Mouse (Mus musculus): Measurements from ENCODE around the gene Aff4. TPM values are rescaled to one million over a fixed set of nuclear protein-coding genes. Genes with fewer than 3 reads are reported as not detected.

Aff4 gene
- total RNA-seq (2021) (10 to 100 TPM; 77.3 to 80.0 TPM), polyA plus RNA-seq (2012; rRNA removed) (13.7 and 29.5 TPM in 2 replicates)
- long read RNA-seq, full-length matches to known transcripts = 2 of 8 reads
- long read RNA-seq, partial matches to known transcripts = 1 of 8 reads
- long read RNA-seq, other reads (novel, unspliced or antisense) = 5 of 8 reads

DNA sequence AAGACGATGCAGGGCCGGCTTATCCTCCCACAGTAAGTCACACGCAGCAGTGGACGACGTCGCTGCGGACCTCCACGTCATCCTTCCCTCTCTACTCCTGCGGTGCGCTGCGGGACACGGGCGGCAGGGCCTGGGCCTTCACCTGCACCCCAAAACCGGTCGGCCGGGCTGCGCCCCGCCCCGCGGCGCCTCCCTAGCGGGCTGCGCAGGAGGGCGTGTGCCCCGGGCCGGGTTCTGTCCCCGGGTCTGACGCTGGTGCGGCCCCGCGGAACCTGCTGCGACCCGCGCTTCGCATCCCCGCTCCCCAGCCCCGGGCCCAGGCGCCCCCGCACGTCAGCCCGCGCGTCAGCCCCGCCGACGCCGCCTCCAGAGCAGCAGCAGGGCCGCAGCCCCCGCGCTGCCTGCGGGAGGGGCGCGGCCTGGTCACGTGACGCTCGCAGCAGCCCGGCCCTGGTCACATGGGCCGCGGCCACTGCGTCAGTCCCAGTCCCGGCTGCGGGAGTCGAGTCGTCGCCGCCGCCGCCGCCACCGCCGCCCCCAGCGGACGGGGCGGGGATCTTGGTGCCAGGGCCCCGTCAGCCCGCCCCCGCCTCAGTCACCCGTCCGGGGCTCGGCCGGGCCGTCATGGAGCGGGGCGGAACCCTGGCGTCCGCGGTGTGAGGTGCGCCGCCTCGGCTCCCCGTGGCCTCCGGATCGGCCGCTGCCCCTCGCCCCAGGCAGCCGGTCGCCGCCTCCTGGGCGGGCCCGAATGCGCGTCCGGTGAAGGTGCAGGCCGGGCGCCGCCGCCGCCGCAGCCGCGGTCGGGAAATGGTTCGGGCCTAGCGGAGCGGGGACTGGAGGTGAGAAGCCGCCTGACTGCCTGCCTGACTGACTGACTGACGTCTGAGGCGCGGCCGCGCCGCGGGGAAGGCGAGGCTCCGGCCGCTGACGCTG lies at the start of gene Aff4:
Aff4 (plus strand) TSS at position 543 of the 933 bp plus-strand sequence.
- intact Hi-C loops (cut with DNase I) = loop anchor here (1.0 kb wide), 2 partner anchors 26 to 50 kb away; partner anchors contain the start of genes Hspa4 and Zcchc10

DNA sequence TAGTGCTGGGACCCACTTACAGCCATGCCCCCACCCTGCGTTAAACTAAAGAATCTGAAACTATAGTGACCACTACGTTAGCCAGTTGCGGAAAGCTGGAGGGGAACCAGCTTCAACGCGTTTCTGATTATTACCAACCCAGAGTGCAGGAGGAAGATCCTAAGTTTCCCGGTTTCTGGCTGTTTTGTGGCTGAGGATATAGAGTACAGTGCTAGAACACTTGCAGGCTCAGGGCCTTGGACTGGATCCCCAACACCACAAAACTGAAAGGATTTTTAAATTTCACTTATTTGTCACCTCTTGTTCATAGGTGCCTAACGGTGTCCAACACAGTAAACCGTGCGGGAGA lies 49.5 kb upstream of the Aff4 start:
- intact Hi-C loops (cut with DNase I) = no loop called here
- no peak for TF ChIP-seq EP300 (IDR thresholded peaks at IDR 0.05; ENCODE audit: insufficient read depth, low read depth, low read length)

More for the DNA sequence above, at the start of gene Aff4:
- no peaks in the 10 kb centered on the region for H3K27me3 ChIP-seq (ENCODE audit: control insufficient read depth, insufficient read depth, low read length)
- H3K27ac ChIP-seq = peak within 1 kb of the TSS; percentile 98
- peak within 1 kb of the TSS; percentile 65 for H3K4me3 ChIP-seq
- under 1% methylated on average over 126 of the region's 127 CpGs for WGBS
- peaks cover 14% of the 10 kb centered on the region for H3K36me3 ChIP-seq (ENCODE audit: control insufficient read depth, insufficient read depth, low read length)
- peaks cover 1% of the 10 kb centered on the region; the same call in 1 of the 2 replicates for H3K79me2 ChIP-seq (replicated peaks; ENCODE audit: control insufficient read depth, insufficient read depth, low read length)
- H3K4me1 ChIP-seq (ENCODE audit: control insufficient read depth, insufficient read depth, low read length) = peaks cover 1% of the 10 kb centered on the region; the same call in 1 of the 2 replicates
- peak within 1 kb of the TSS; percentile 99 for H3K9ac ChIP-seq (ENCODE audit: low read depth, low read length)
- TF ChIP-seq EP300 (IDR thresholded peaks at IDR 0.05; ENCODE audit: insufficient read depth, low read depth, low read length) (no peak), POLR2A (IDR thresholded peaks at IDR 0.05; ENCODE audit: insufficient read depth, low read depth, low read length) (peak; percentile 43), CTCF (IDR thresholded peaks at IDR 0.05) (peak; percentile 49)
- peak; percentile 92 to 97 for DNase-seq

DNA sequence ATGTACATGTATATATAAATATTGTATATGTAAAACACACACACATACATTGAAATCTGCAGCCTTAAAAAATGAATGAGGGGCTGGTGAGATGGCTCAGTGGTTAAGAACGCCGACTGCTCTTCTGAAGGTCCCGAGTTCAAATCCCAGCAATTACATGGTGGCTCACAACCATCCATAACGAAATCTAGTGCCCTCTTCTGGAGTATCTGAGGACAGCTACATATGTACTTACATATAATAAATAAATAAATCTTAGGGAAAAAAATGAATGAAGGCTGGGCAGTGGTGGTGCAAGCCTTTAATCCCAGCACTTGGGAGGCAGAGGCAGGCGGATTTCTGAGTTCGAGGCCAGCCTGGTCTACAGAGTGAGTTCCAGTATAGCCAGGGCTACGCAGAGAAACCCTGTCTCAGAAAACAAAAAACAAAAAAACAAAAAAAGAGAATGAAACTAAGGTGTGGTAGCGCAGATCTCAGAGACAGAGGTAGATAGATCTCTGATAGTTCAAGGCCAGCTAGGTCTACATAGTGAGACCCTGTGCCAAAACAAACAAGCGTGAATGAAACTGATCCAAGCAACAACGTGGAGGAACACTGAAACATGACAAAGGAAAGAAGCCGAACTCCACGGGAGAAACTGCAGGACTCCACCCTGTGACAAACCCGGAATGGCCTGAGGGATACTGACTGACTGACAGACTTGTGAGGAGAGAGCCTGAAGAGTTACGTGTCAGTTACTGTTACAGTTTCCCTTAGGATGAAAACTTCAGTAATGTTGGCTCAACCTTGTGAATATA lies 46.4 kb upstream of the Aff4 start:
- 84% methylated on average over 14 of the region's 14 CpGs for WGBS
- intact Hi-C loops (cut with DNase I) = no loop called here
- TF ChIP-seq POLR2A (IDR thresholded peaks at IDR 0.05; ENCODE audit: insufficient read depth, low read depth, low read length) (no peak), CTCF (IDR thresholded peaks at IDR 0.05) (no peak; the same call in 1 of the 2 replicates), EP300 (IDR thresholded peaks at IDR 0.05; ENCODE audit: insufficient read depth, low read depth, low read length) (no peak)
- Histone ChIP-seq H3K9ac (ENCODE audit: low read depth, low read length) (no peak overlapping the region), H3K4me1 (ENCODE audit: control insufficient read depth, insufficient read depth, low read length) (peaks cover 17% of the 10 kb centered on the region), H3K79me2 (replicated peaks; ENCODE audit: control insufficient read depth, insufficient read depth, low read length) (no peaks in the 10 kb centered on the region), H3K27ac (no peak overlapping the region), H3K27me3 (ENCODE audit: control insufficient read depth, insufficient read depth, low read length) (no peaks in the 10 kb centered on the region), H3K4me3 (no peak overlapping the region), H3K36me3 (ENCODE audit: control insufficient read depth, insufficient read depth, low read length) (peaks cover 12% of the 10 kb centered on the region)
- DNase-seq = no peak

More for the DNA sequence above, 49.5 kb upstream of the Aff4 start:
- Histone ChIP-seq H3K4me1 (ENCODE audit: control insufficient read depth, insufficient read depth, low read length) (peaks cover 8% of the 10 kb centered on the region), H3K9ac (ENCODE audit: low read depth, low read length) (peak overlapping the region; percentile 70), H3K79me2 (replicated peaks; ENCODE audit: control insufficient read depth, insufficient read depth, low read length) (peaks cover 2% of the 10 kb centered on the region), H3K36me3 (ENCODE audit: control insufficient read depth, insufficient read depth, low read length) (peaks cover 25% of the 10 kb centered on the region), H3K4me3 (peak overlapping the region; percentile 74), H3K27me3 (ENCODE audit: control insufficient read depth, insufficient read depth, low read length) (no peaks in the 10 kb centered on the region), H3K27ac (peak overlapping the region; percentile 93)
- WGBS = 43% methylated on average over 9 of the region's 9 CpGs
- DNase-seq = no peak

DNA sequence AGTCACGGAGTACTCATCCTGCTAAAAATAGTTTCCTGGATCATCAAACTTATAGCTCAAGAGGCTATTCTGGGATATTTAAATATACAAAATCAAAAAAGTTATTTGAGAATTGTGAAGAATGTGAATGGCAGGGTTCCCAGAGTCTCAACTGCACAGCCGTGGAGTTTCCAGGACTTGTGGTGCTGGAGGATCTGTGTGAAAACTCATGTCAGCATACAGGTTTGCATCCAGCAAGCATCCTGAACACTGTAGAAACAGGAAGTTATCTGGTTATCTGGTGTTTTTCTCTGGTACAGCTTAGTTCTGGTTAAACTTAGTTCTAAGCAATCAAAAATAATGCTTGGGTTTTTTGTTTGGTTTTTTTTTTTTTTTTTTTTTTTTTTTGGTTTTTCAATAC lies 43.7 kb upstream of the Aff4 start:
- no peak for TF ChIP-seq CTCF (IDR thresholded peaks at IDR 0.05)
- TF ChIP-seq POLR2A (IDR thresholded peaks at IDR 0.05; ENCODE audit: insufficient read depth, low read depth, low read length) = no peak
- no peak for TF ChIP-seq EP300 (IDR thresholded peaks at IDR 0.05; ENCODE audit: insufficient read depth, low read depth, low read length)
- Histone ChIP-seq H3K9ac (ENCODE audit: low read depth, low read length) (no peak overlapping the region), H3K4me1 (ENCODE audit: control insufficient read depth, insufficient read depth, low read length) (peaks cover 13% of the 10 kb centered on the region), H3K27me3 (ENCODE audit: control insufficient read depth, insufficient read depth, low read length) (no peaks in the 10 kb centered on the region), H3K27ac (peak overlapping the region; percentile 96), H3K79me2 (replicated peaks; ENCODE audit: control insufficient read depth, insufficient read depth, low read length) (no peaks in the 10 kb centered on the region), H3K36me3 (ENCODE audit: control insufficient read depth, insufficient read depth, low read length) (peaks cover 12% of the 10 kb centered on the region), H3K4me3 (no peak overlapping the region)
- DNase-seq = no peak
- 15% methylated on average over 2 of the region's 2 CpGs for WGBS
- intact Hi-C loops (cut with DNase I) = no loop called here

DNA sequence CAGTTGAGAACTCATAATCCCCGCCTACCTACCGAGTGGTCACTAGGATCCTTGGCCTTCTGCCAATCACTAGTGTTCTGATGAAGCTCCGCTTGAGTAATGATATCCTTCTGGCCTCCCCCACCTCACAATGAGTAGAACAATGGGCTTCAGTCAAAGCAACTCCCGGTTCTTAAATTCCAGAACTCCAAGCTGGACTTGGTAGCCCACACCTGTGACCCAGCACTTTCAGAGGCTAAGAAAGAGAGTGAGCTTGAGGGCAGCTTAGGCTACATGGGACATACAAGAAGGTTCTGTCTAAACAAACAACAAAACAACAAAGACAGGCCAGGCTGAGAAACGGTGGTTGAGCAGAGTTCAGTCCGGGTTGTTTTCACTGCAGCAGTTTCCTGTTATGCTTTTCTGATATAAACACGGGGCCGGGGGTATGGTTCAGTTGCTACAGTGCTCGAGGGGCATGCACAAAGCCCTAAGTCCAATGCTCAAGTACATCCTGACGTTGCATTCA lies 43.0 kb upstream of the Aff4 start:
- intact Hi-C loops (cut with DNase I) = no loop called here
- peak; percentile 29 to 36 for DNase-seq
- 24% methylated on average over 10 of the region's 10 CpGs for whole genome bisulfite sequencing
- no peak overlapping the region; the same call in 1 of the 2 replicates for H3K9ac ChIP-seq (ENCODE audit: low read depth, low read length)
- H3K27ac ChIP-seq = peak overlapping the region; percentile 96
- no peaks in the 10 kb centered on the region for H3K79me2 ChIP-seq (replicated peaks; ENCODE audit: control insufficient read depth, insufficient read depth, low read length)
- peaks cover 13% of the 10 kb centered on the region for H3K4me1 ChIP-seq (ENCODE audit: control insufficient read depth, insufficient read depth, low read length)
- TF ChIP-seq CTCF (IDR thresholded peaks at IDR 0.05) (no peak), POLR2A (IDR thresholded peaks at IDR 0.05; ENCODE audit: insufficient read depth, low read depth, low read length) (no peak), EP300 (IDR thresholded peaks at IDR 0.05; ENCODE audit: insufficient read depth, low read depth, low read length) (no peak)
- H3K27me3 ChIP-seq (ENCODE audit: control insufficient read depth, insufficient read depth, low read length) = no peaks in the 10 kb centered on the region
- peaks cover 12% of the 10 kb centered on the region for H3K36me3 ChIP-seq (ENCODE audit: control insufficient read depth, insufficient read depth, low read length)
- H3K4me3 ChIP-seq = no peak overlapping the region

All from heart, adult 2 months (tissue).